Mouse (Mus musculus) MEL (cell line): ENCODE measurements around the gene Pcbp2. TPM values are rescaled to one million over a fixed set of nuclear protein-coding genes. Genes with fewer than 3 reads are reported as not detected.
A peak's percentile ranks its signal among the peaks of the same experiment; 100 is the strongest.

Experiments
- DNase-seq: peaks from one replicate; pipeline ENCODE4 v3.0.0; 2011; ENCODE audit warnings: low read depth, low spot score
- H3K27ac ChIP-seq: 2 replicates; pipeline ENCODE4 v1.5.1; 2012; ENCODE audit warnings: low read depth, mild to moderate bottlenecking, control low read depth, low read length, moderate library complexity; ENCODE audit not compliant: control insufficient read depth
- H3K27me3 ChIP-seq, 2 experiments: fragments of 150-350 bp in 1 of 2; sonication (generic) in 1 of 2; 2 replicates each; pipeline ENCODE4 v1.6.1; 2012; ENCODE audit warnings: low read length in 2 of 2, mild to moderate bottlenecking in 2 of 2, improper control_type of control experiment in 1 of 2, moderate library complexity in 1 of 2; ENCODE audit not compliant: insufficient read depth in 2 of 2, control insufficient read depth in 1 of 2
- H3K36me3 ChIP-seq, 2 experiments: 2 replicates each; pipeline ENCODE4 v1.6.1; 2012 to 2014; ENCODE audit warnings: low read length in 2 of 2, improper control_type of control experiment in 1 of 2, inconsistent platforms in 1 of 2, mild to moderate bottlenecking in 1 of 2; ENCODE audit not compliant: insufficient read depth in 2 of 2, control insufficient read depth in 1 of 2
- H3K4me1 ChIP-seq, 2 experiments: fragments of 150-350 bp in 1 of 2; sonication (generic) in 1 of 2; 2 replicates each; pipeline ENCODE4 v1.6.1; 2012; ENCODE audit warnings: low read length in 2 of 2, improper control_type of control experiment in 1 of 2, mild to moderate bottlenecking in 1 of 2; ENCODE audit not compliant: insufficient read depth in 2 of 2, control insufficient read depth in 1 of 2
- H3K4me3 ChIP-seq, 2 experiments: fragments of 150-350 bp in 1 of 2; sonication (generic) in 1 of 2; 2 replicates each; pipeline ENCODE4 v1.5.1; 2012; ENCODE audit warnings: low read depth in 2 of 2, low read length in 2 of 2, mild to moderate bottlenecking in 2 of 2, moderate library complexity in 2 of 2, control low read depth in 1 of 2, improper control_type of control experiment in 1 of 2; ENCODE audit not compliant: control insufficient read depth in 1 of 2, insufficient read depth in 1 of 2
- H3K79me2 ChIP-seq: 2 replicates; pipeline ENCODE4 v1.6.1; 2012; ENCODE audit warnings: mild to moderate bottlenecking, low read length, moderate library complexity; ENCODE audit not compliant: control insufficient read depth, poor library complexity, insufficient read depth
- H3K9ac ChIP-seq: 2 replicates; pipeline ENCODE4 v1.6.1; 2012; ENCODE audit warnings: low read depth, mild to moderate bottlenecking, control low read depth, low read length, moderate library complexity; ENCODE audit not compliant: control insufficient read depth, poor library complexity, severe bottlenecking
- H3K9me3 ChIP-seq: fragments of 150-350 bp; sonication (generic); replicated peaks from 2 replicates; pipeline ENCODE4 v1.6.1; 2012; ENCODE audit warnings: mild to moderate bottlenecking, low read length, improper control_type of control experiment, moderate library complexity; ENCODE audit not compliant: insufficient read depth
- CHD1 ChIP-seq: IDR thresholded peaks from 2 replicates; pipeline ENCODE4 v1.6.1; 2012; ENCODE audit warnings: low read depth, mild to moderate bottlenecking, inconsistent platforms, low read length, improper control_type of control experiment
- CHD2 ChIP-seq: IDR thresholded peaks from 2 replicates; pipeline ENCODE4 v1.6.1; 2011; ENCODE audit warnings: low read length, improper control_type of control experiment
- CTCF ChIP-seq, 3 experiments: IDR thresholded peaks in 2 of 3; conservative IDR thresholded peaks in 1 of 3; 2 replicates each; pipeline ENCODE4 v1.5.1; 2011 to 2012; ENCODE audit warnings: low read length in 3 of 3, low read depth in 2 of 3, mild to moderate bottlenecking in 2 of 3, improper control_type of control experiment in 1 of 3, inconsistent platforms in 1 of 3, mixed read lengths in 1 of 3, moderate library complexity in 1 of 3; ENCODE audit not compliant: control insufficient read depth in 1 of 3, insufficient read depth in 1 of 3, poor library complexity in 1 of 3, severe bottlenecking in 1 of 3
- ELF1 ChIP-seq: IDR thresholded peaks from 2 replicates; pipeline ENCODE4 v1.6.1; 2014; ENCODE audit warnings: low read depth, mild to moderate bottlenecking, inconsistent platforms, low read length, improper control_type of control experiment, moderate library complexity
- EP300 ChIP-seq, 2 experiments: IDR thresholded peaks; 2 replicates each; pipeline ENCODE4 v1.6.1; 2011; ENCODE audit warnings: improper control_type of control experiment in 2 of 2, low read length in 2 of 2, low read depth in 1 of 2, mild to moderate bottlenecking in 1 of 2
- GABPA ChIP-seq: IDR thresholded peaks from 2 replicates; pipeline ENCODE4 v1.6.1; 2012; ENCODE audit warnings: low read depth, mild to moderate bottlenecking, inconsistent platforms, low read length, improper control_type of control experiment, moderate library complexity
- GATA1 ChIP-seq: IDR thresholded peaks from 2 replicates; pipeline ENCODE4 v1.6.1; 2011; ENCODE audit warnings: low read depth, low read length, improper control_type of control experiment
- HCFC1 ChIP-seq: IDR thresholded peaks from 2 replicates; pipeline ENCODE4 v1.6.1; 2012; ENCODE audit warnings: low read depth, mild to moderate bottlenecking, inconsistent platforms, low read length, improper control_type of control experiment, moderate library complexity
- KAT2A ChIP-seq: conservative IDR thresholded peaks from 2 replicates; pipeline ENCODE4 v1.6.1; 2012; ENCODE audit warnings: low read depth, low read length, improper control_type of control experiment, inconsistent platforms
- MAFK ChIP-seq: IDR thresholded peaks from 2 replicates; pipeline ENCODE4 v1.6.1; 2011; ENCODE audit warnings: low read depth, mild to moderate bottlenecking, low read length, improper control_type of control experiment, borderline replicate concordance
- MAZ ChIP-seq: IDR thresholded peaks from 2 replicates; pipeline ENCODE4 v1.6.1; 2012; ENCODE audit warnings: low read depth, mild to moderate bottlenecking, inconsistent platforms, low read length, improper control_type of control experiment
- MEF2A ChIP-seq: IDR thresholded peaks from 2 replicates; pipeline ENCODE4 v1.6.1; 2014; ENCODE audit warnings: low read depth, mild to moderate bottlenecking, inconsistent platforms, low read length, improper control_type of control experiment; ENCODE audit not compliant: poor library complexity, insufficient replicate concordance, severe bottlenecking; ENCODE audit errors: extremely low read depth
- MXI1 ChIP-seq: IDR thresholded peaks from 2 replicates; pipeline ENCODE4 v1.6.1; 2011; ENCODE audit warnings: mild to moderate bottlenecking, low read depth, low read length, improper control_type of control experiment
- MYC ChIP-seq: IDR thresholded peaks from 2 replicates; pipeline ENCODE4 v1.6.1; 2011; ENCODE audit warnings: low read depth, mild to moderate bottlenecking, low read length, improper control_type of control experiment, moderate library complexity
- NRF1 ChIP-seq: IDR thresholded peaks from 2 replicates; pipeline ENCODE4 v1.6.1; 2014; ENCODE audit warnings: low read depth, mild to moderate bottlenecking, inconsistent platforms, low read length, improper control_type of control experiment, moderate library complexity; ENCODE audit not compliant: poor library complexity, insufficient read depth, severe bottlenecking
- POLR2A ChIP-seq, 2 experiments: IDR thresholded peaks; 2 replicates each; pipeline ENCODE4 v1.6.1; 2011 to 2012; ENCODE audit warnings: low read length in 2 of 2, mild to moderate bottlenecking in 2 of 2, control low read depth in 1 of 2, improper control_type of control experiment in 1 of 2, low read depth in 1 of 2, moderate library complexity in 1 of 2; ENCODE audit not compliant: control insufficient read depth in 1 of 2, insufficient read depth in 1 of 2, poor library complexity in 1 of 2
- POLR2AphosphoS2 ChIP-seq: IDR thresholded peaks from 2 replicates; pipeline ENCODE4 v1.6.1; 2011; ENCODE audit warnings: low read length, improper control_type of control experiment
- POLR2AphosphoS5 ChIP-seq: IDR thresholded peaks from 2 replicates; pipeline ENCODE4 v1.6.1; 2012; ENCODE audit warnings: low read depth, borderline replicate concordance, mild to moderate bottlenecking, inconsistent platforms, low read length, moderate library complexity, mixed read lengths
- RAD21 ChIP-seq: IDR thresholded peaks from 2 replicates; pipeline ENCODE4 v1.6.1; 2011; ENCODE audit warnings: mild to moderate bottlenecking, low read depth, low read length, improper control_type of control experiment
- SIN3A ChIP-seq: IDR thresholded peaks from 2 replicates; pipeline ENCODE4 v1.6.1; 2012; ENCODE audit warnings: low read length, improper control_type of control experiment, inconsistent platforms
- TAL1 ChIP-seq: IDR thresholded peaks from 2 replicates; pipeline ENCODE4 v1.6.1; 2012; ENCODE audit warnings: mild to moderate bottlenecking, inconsistent platforms, low read length, moderate library complexity, mixed read lengths
- TBP ChIP-seq: IDR thresholded peaks from 2 replicates; pipeline ENCODE4 v1.8.0; 2011; ENCODE audit warnings: low read depth, low read length, improper control_type of control experiment
- TCF12 ChIP-seq: IDR thresholded peaks from 2 replicates; pipeline ENCODE4 v1.6.1; 2014; ENCODE audit warnings: low read depth, mild to moderate bottlenecking, inconsistent platforms, low read length, improper control_type of control experiment, moderate library complexity
- UBTF ChIP-seq: IDR thresholded peaks from 2 replicates; pipeline ENCODE4 v1.6.1; 2012; ENCODE audit warnings: low read depth, mild to moderate bottlenecking, inconsistent platforms, low read length, improper control_type of control experiment, moderate library complexity, borderline replicate concordance; ENCODE audit not compliant: insufficient read depth
- USF2 ChIP-seq, 2 experiments: IDR thresholded peaks; 2 replicates each; pipeline ENCODE4 v1.6.1; 2011 to 2012; ENCODE audit warnings: improper control_type of control experiment in 2 of 2, low read length in 2 of 2, borderline replicate concordance in 1 of 2, inconsistent platforms in 1 of 2, low read depth in 1 of 2, mild to moderate bottlenecking in 1 of 2; ENCODE audit not compliant: insufficient read depth in 1 of 2
- ZC3H11A ChIP-seq: IDR thresholded peaks from 2 replicates; pipeline ENCODE4 v1.6.1; 2012; ENCODE audit warnings: low read depth, mild to moderate bottlenecking, inconsistent platforms, low read length, improper control_type of control experiment
- ZKSCAN1 ChIP-seq: IDR thresholded peaks from 2 replicates; pipeline ENCODE4 v1.6.1; 2012; ENCODE audit warnings: low read depth, mild to moderate bottlenecking, inconsistent platforms, low read length, improper control_type of control experiment, moderate library complexity
- polyA plus RNA-seq, 2 experiments: library from polyadenylated mRNA; stranded (reverse) in 1 of 2; unstranded in 1 of 2; fragments of >175 nt in 1 of 2; fragments of >200 nt in 1 of 2; gene quantifications; 2 replicates each; pipeline versions ENCODE4 v1.2.1 to v1.2.4; 2012; ENCODE audit warnings: low replicate concordance in 2 of 2, low read depth in 1 of 2; ENCODE audit not compliant: insufficient read length in 2 of 2, insufficient read depth in 1 of 2, missing spikeins in 1 of 2
- total RNA-seq: library from RNA; depleted of rRNA; stranded (reverse); fragments of 300-350 nt; gene quantifications from 2 replicates; pipeline ENCODE4 v1.2.3, GENCODE M21; 2012

Gene Pcbp2
- total and polyA plus RNA-seq, 3 experiments, result 359 to 2,091 (median 977) TPM

DNA sequence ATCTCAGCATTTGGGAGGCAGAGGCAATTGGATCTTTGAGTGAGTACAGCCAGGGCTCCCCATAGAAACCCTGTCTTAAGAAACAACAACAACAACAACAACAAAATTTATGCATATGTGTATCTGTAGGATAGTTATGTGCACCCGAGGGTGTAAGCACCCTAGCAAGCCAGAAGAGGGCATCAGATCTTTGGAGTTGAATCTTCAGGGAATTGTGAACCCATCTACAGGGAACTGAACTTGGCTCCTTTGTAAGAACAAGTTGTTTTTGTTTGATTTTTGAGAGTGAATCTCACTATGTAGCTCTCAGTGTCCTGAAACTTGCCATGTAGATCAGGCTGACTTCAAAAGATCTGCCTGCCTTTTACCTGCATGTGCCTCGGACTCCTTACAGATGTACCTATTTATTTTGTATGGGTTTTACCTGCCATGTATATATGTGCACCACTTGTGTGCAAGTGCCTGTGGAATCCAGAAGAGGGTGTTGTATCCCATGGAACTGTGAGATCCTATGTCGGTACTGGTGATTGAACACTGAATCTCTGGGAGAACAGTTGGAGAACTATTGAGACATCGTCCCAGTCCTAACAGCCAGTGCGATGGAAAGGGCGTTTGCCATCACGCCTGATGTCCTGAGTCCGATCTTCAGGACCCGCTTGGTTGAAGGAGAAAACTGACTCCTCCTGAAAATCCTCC is 1.5 kb upstream of the Pcbp2 start:
- Histone ChIP-seq H3K9ac (no peak overlapping the region), H3K4me3 (no peak overlapping the region), H3K79me2 (peaks cover 27% of the 10 kb centered on the region), H3K36me3 (peaks cover 13 to 23% of the 10 kb centered on the region in 2 experiments), H3K9me3 (no peaks in the 10 kb centered on the region), H3K27me3 (no peaks in the 10 kb centered on the region), H3K27ac (no peak overlapping the region), H3K4me1 (peaks cover 6 to 9% of the 10 kb centered on the region in 2 experiments; a peak in 2 of 4 replicates)
- TF ChIP-seq TBP (no peak), CTCF (IDR thresholded peaks at IDR 0.05 in 2 of 3, conservative IDR thresholded peaks at IDR 0.05 in 1 of 3; ENCODE audit: control insufficient read depth in 1 of 3, insufficient read depth in 1 of 3, low read depth in 2 of 3, low read length in 3 of 3, poor library complexity in 1 of 3, severe bottlenecking in 1 of 3) (peak; percentile 25 to 33 (median 26); a peak in 1 of 6 replicates)
- DNase-seq, result no peak

DNA sequence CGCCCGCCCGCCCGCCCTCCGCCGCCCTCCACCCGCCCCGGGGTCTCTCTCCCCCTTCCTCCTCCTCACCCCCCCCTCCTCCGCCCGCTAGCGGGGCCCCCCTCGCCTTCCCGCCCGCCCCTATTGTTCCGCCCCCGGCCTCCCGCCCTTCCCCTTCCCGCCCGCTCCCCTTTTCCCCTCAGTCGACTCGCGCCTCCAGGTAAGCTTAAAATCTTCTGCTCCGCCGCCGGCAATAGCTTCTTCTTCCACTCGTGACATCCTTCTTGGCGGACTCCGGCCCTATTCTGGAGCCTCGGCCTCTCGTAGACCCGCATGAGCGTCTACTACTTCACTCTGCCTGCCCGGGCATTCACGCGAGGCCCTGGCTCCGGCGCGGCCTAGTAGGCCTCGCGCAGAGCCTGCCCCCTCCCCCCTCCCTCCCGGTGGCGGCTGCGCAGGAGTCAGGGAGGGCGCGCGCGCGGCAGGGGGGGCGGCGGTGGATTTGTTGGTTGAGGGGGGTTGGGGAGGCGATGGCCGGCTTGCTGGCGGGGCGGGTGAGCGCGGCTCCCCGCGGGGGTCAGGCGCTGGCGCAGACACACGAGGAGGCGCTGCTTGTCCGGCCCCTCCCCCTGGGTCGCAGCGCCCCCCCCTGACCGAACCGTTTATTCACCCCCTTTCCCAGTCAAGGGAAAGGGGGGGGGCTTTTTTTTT is 411 bp downstream of the Pcbp2 start:
- Histone ChIP-seq H3K27me3 (no peaks in the 10 kb centered on the region), H3K4me3 (peak overlapping the region; percentile 81 to 92), H3K36me3 (peaks cover 31 to 36% of the 10 kb centered on the region in 2 experiments), H3K9me3 (no peaks in the 10 kb centered on the region), H3K79me2 (peaks cover 36% of the 10 kb centered on the region), H3K27ac (peak overlapping the region; percentile 95), H3K9ac (peak overlapping the region; percentile 99), H3K4me1 (peaks cover 6 to 9% of the 10 kb centered on the region in 2 experiments; a peak in 2 of 4 replicates)
- DNase-seq, result peak; percentile 89
- peak; percentile 76 for TF ChIP-seq MXI1
- TF ChIP-seq SIN3A, result peak; percentile 81
- no peak for TF ChIP-seq EP300 (IDR thresholded peaks at IDR 0.05; ENCODE audit: low read depth in 1 of 2, low read length in 2 of 2)
- TF ChIP-seq GATA1, result no peak
- peak; percentile 57 to 66; a peak in 2 of 4 replicates for TF ChIP-seq POLR2A (IDR thresholded peaks at IDR 0.05; ENCODE audit: control insufficient read depth in 1 of 2, insufficient read depth in 1 of 2, low read depth in 1 of 2, low read length in 2 of 2, poor library complexity in 1 of 2)
- TF ChIP-seq USF2 (IDR thresholded peaks at IDR 0.05; ENCODE audit: borderline replicate concordance in 1 of 2, insufficient read depth in 1 of 2, low read depth in 1 of 2, low read length in 2 of 2), result no peak
- no peak for TF ChIP-seq MEF2A
- TF ChIP-seq TBP, result no peak
- peak; percentile 67; the same call in 1 of the 2 replicates for TF ChIP-seq KAT2A
- peak; percentile 100 for TF ChIP-seq UBTF
- no peak for TF ChIP-seq RAD21
- TF ChIP-seq CTCF (IDR thresholded peaks at IDR 0.05 in 2 of 3, conservative IDR thresholded peaks at IDR 0.05 in 1 of 3; ENCODE audit: control insufficient read depth in 1 of 3, insufficient read depth in 1 of 3, low read depth in 2 of 3, low read length in 3 of 3, poor library complexity in 1 of 3, severe bottlenecking in 1 of 3), result peak in 2 of 3 experiments; percentile 50 to 69; a peak in 4 of 6 replicates
- peak; percentile 90 for TF ChIP-seq ZKSCAN1
- TF ChIP-seq MYC, result peak; percentile 58
- no peak for TF ChIP-seq GABPA
- peak; percentile 92 for TF ChIP-seq CHD1
- TF ChIP-seq ZC3H11A, result no peak
- TF ChIP-seq POLR2AphosphoS2, result peak; percentile 83
- peak; percentile 85 for TF ChIP-seq MAZ
- no peak; the same call in 1 of the 2 replicates for TF ChIP-seq CHD2
- TF ChIP-seq POLR2AphosphoS5, result no peak
- TF ChIP-seq TCF12, result 0 out of 2 replicates have a peak, but pooled peaks have one; percentile 4
- TF ChIP-seq TAL1, result no peak
- peak; percentile 35; the same call in 1 of the 2 replicates for TF ChIP-seq ELF1
- TF ChIP-seq HCFC1, result peak; percentile 81
- TF ChIP-seq MAFK, result no peak
- peak; percentile 76 for TF ChIP-seq NRF1
